Mouse (Mus musculus) intestine, embryonic 14.5 days (tissue): ENCODE measurements around the gene Zscan4f. TPM values are rescaled to one million over a fixed set of nuclear protein-coding genes. Genes with fewer than 3 reads are reported as not detected.
"Not testable (repeated sequence)": the region's sequence is repeated elsewhere in the genome, so short reads cannot be mapped to it uniquely, and the experiment has no call there.

Experiments used
- ATAC-seq: fragments of 200-750 bp; cut with Nextera tagmentation; replicated peaks from 2 replicates; pipeline ENCODE4 v1.8.0; 2017; ENCODE audit warnings: low read depth, moderate number of reproducible peaks, moderate TSS enrichment, moderate library complexity; ENCODE audit not compliant: low FRiP score, low TSS enrichment
- DNase-seq: peaks from one replicate; pipeline ENCODE4 v3.0.0-alpha.2; 2018; ENCODE audit warnings: low spot score
- H3K27ac ChIP-seq: fragments of 300-500 bp; sonication (generic); 2 replicates; pipeline ENCODE4 v1.5.1; 2014; ENCODE audit warnings: low read depth, mild to moderate bottlenecking, control low read depth
- H3K27me3 ChIP-seq: fragments of 300-500 bp; sonication (generic); replicated peaks from 2 replicates; pipeline ENCODE4 v1.6.1; 2014; ENCODE audit warnings: low read length, control low read depth; ENCODE audit not compliant: control insufficient read depth, insufficient read depth
- H3K36me3 ChIP-seq: fragments of 300-500 bp; sonication (generic); 2 replicates; pipeline ENCODE4 v1.6.1; 2014; ENCODE audit warnings: low read length, control low read depth; ENCODE audit not compliant: control insufficient read depth, insufficient read depth
- H3K4me1 ChIP-seq: fragments of 300-500 bp; sonication (generic); replicated peaks from 2 replicates; pipeline ENCODE4 v1.6.1; 2014; ENCODE audit warnings: low read length, control low read depth, mixed read lengths; ENCODE audit not compliant: control insufficient read depth, insufficient read depth
- H3K4me2 ChIP-seq: fragments of 300-500 bp; sonication (generic); 2 replicates; pipeline ENCODE4 v1.6.1; 2014; ENCODE audit warnings: low read length
- H3K4me3 ChIP-seq: fragments of 300-500 bp; sonication (generic); 2 replicates; pipeline ENCODE4 v1.5.1; 2014; ENCODE audit warnings: low read depth, low read length, control low read depth, mixed read lengths
- H3K9ac ChIP-seq: fragments of 300-500 bp; sonication (generic); 2 replicates; pipeline ENCODE4 v1.6.1; 2014; ENCODE audit warnings: mild to moderate bottlenecking, low read length
- H3K9me3 ChIP-seq: fragments of 300-500 bp; sonication (generic); 2 replicates; pipeline ENCODE4 v1.6.1; 2016; ENCODE audit warnings: low read length, control low read depth; ENCODE audit not compliant: control insufficient read depth
- WGBS: fragments of 180-500 bp; shearing (Covaris S2); extraction: QIAGEN DNeasy Blood & Tissue Kit; methylation state at CpG from one replicate; pipeline ENCODE4 v1.1.7; 2014; 5-methylcytosine and 5-hydroxymethylcytosine counted together
- microRNA-seq: library from miRNA; unstranded; fragments of <30 nt; microRNA quantifications from one replicate; pipeline ENCODE4, GENCODE M21; 2016
- polyA plus RNA-seq: library from polyadenylated mRNA; unstranded; fragments of >200 nt; fragmentation: Nextera tagmentation; extraction: Ambion mirVana; gene quantifications from 2 replicates; pipeline ENCODE4 v1.2.1, GENCODE M21; 2014

Zscan4f gene
- not detected in 2 replicates for polyA plus RNA-seq

DNA sequence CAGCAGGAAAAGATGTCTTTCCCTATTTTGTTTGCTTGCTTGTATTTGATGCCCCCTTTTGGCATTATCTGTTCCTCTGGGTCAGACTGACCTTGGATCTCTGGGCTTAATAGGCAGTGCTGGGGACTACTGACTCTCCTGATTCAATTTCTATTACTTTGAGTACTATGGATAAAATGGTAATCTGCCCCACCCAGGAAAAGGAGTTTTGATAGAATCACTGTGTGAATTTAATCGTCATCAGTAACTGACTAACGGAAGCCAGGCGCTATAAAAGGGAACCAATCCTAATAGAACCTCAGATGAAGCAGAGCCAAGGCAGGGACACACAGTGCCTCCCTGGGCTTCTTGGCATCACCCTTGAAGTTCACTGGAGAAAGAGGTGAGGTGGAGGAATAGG, at the start of gene Zscan4f:
Gene Zscan4f, plus strand, starts transcription at position 301 of the 400 bp plus-strand sequence.
- WGBS, result 91% methylated on average over 3 of the region's 3 CpGs
- not testable (repeated sequence) for H3K27me3 ChIP-seq, H3K4me1 ChIP-seq, ATAC-seq, H3K9me3 ChIP-seq, H3K36me3 ChIP-seq, H3K4me2 ChIP-seq, H3K4me3 ChIP-seq, H3K27ac ChIP-seq, DNase-seq, H3K9ac ChIP-seq

DNA sequence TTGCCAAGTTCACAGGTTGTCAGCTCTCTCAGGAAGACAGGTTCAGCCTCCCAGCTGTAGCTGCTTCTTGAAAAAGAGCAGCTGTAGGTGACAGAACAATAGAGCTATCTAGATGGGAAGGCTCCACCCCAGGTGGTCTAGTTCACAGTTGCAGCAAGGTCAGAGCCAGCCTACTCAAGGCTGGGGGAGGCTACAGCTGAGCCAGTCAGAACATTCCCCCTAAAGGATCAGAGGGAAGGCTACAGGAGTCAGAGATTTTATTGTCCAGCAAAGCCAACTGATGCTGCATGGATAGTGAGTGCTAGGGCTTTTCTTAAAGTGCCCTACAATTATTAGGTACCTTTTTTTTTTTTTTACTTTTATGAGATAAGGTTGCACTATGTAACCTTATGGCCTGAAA, 13.1 kb upstream of the Zscan4f start:
- not testable (repeated sequence) for ATAC-seq, H3K27me3 ChIP-seq, H3K36me3 ChIP-seq, DNase-seq, H3K4me3 ChIP-seq, H3K27ac ChIP-seq, H3K9me3 ChIP-seq, H3K9ac ChIP-seq, H3K4me1 ChIP-seq, H3K4me2 ChIP-seq

Small RNA genes lying within 50 kb of the gene (microRNA-seq; reads per million reads assigned to microRNA genes)
- gene Gm23087, result not detected

Other genes with a start within 250 kb of the Zscan4f start
- gene Zscan4d, start 231.8 kb upstream of the Zscan4f start, polyA plus RNA-seq, result not detected in 2 replicates
- gene Zscan4e, start 87.2 kb upstream of the Zscan4f start, polyA plus RNA-seq, result not detected in 2 replicates
- gene Zscan4-ps2, start 116.4 kb downstream of the Zscan4f start, polyA plus RNA-seq, result not detected in 2 replicates
- gene Zscan4-ps3, start 211.4 kb downstream of the Zscan4f start, polyA plus RNA-seq, result not detected in 2 replicates